Mouse (Mus musculus) spleen, adult 2 months (tissue): ENCODE data around the gene Fam160b1. TPM values are rescaled to one million over a fixed set of nuclear protein-coding genes. Genes with fewer than 3 reads are reported as not detected.

ENCODE experiments used
- DNase-seq, 2 experiments: peaks; one replicate each; pipeline versions ENCODE4 v3.0.0 to v3.0.0-alpha.2; 2012 to 2021; ENCODE audit warnings: low spot score in 2 of 2, low read depth in 1 of 2
- H3K27ac ChIP-seq: fragments of 200-500 bp; 2 replicates; pipeline ENCODE4 v1.5.1; 2012; ENCODE audit warnings: low read length, inconsistent platforms; ENCODE audit not compliant: insufficient read depth
- H3K27me3 ChIP-seq: fragments of 200-500 bp; 2 replicates; pipeline ENCODE4 v1.6.1; 2012; ENCODE audit warnings: mild to moderate bottlenecking, moderate library complexity, low read length, inconsistent platforms; ENCODE audit not compliant: control insufficient read depth, insufficient read depth
- H3K36me3 ChIP-seq: fragments of 200-500 bp; 2 replicates; pipeline ENCODE4 v1.6.1; 2012; ENCODE audit warnings: mild to moderate bottlenecking, low read length, inconsistent platforms; ENCODE audit not compliant: control insufficient read depth, insufficient read depth
- H3K4me1 ChIP-seq: fragments of 200-500 bp; 2 replicates; pipeline ENCODE4 v1.6.1; 2011; ENCODE audit warnings: inconsistent platforms; ENCODE audit not compliant: control insufficient read depth, insufficient read depth, insufficient read length
- H3K4me3 ChIP-seq: fragments of 200-500 bp; 2 replicates; pipeline ENCODE4 v1.5.1; 2011; ENCODE audit warnings: mild to moderate bottlenecking, inconsistent platforms; ENCODE audit not compliant: insufficient read depth, insufficient read length; ENCODE audit errors: extremely low read depth
- CTCF ChIP-seq: fragments of 200-500 bp; IDR thresholded peaks from 2 replicates; pipeline ENCODE4 v1.5.1; 2011; ENCODE audit warnings: mild to moderate bottlenecking, inconsistent platforms; ENCODE audit not compliant: insufficient read depth, insufficient read length, insufficient replicate concordance; ENCODE audit errors: extremely low read depth
- POLR2A ChIP-seq: fragments of 200-500 bp; IDR thresholded peaks from 2 replicates; pipeline ENCODE4 v1.6.1; 2011; ENCODE audit warnings: low read depth, low read length, inconsistent platforms
- WGBS: fragments of 180-500 bp; shearing (Covaris S2); methylation state at CpG from one replicate; pipeline ENCODE4 v1.1.7; 2018; 5-methylcytosine and 5-hydroxymethylcytosine counted together
- polyA plus RNA-seq: library from polyadenylated mRNA; depleted of rRNA; stranded (reverse); fragments of >200 nt; gene quantifications from 2 replicates; pipeline ENCODE4 v1.2.3, GENCODE M21; 2012

Fam160b1 gene
- polyA plus RNA-seq, 1 experiment: 7.9 TPM

- 38% methylated on average over 10 of the region's 11 CpGs for WGBS
- Histone ChIP-seq H3K4me3 (no peak overlapping the region), H3K27me3 (no peaks in the 10 kb centered on the region), H3K27ac (no peak overlapping the region; the same call in 1 of the 2 replicates), H3K36me3 (no peaks in the 10 kb centered on the region), H3K4me1 (peaks cover 24% of the 10 kb centered on the region; the same call in 1 of the 2 replicates)
- TF ChIP-seq POLR2A (no peak), CTCF (no peak)
- no peak for DNase-seq
Observed at GRCm38 (mm10) chr19:57364942-57365673, 4.6 kb downstream of the Fam160b1 start.

GRCm38 (mm10) chr19:57366007-57366406 lies 5.5 kb downstream of the Fam160b1 start:
- TF ChIP-seq CTCF (no peak), POLR2A (no peak)
- Histone ChIP-seq H3K27me3 (no peaks in the 10 kb centered on the region), H3K36me3 (no peaks in the 10 kb centered on the region; the same call in 1 of the 2 replicates), H3K4me1 (peaks cover 24% of the 10 kb centered on the region; the same call in 1 of the 2 replicates), H3K4me3 (no peak overlapping the region), H3K27ac (no peak overlapping the region)
- DNase-seq: no peak
- whole genome bisulfite sequencing: 68% methylated on average over 8 of the region's 8 CpGs

- H3K27me3 ChIP-seq: no peaks in the 10 kb centered on the region
- peaks cover 3% of the 10 kb centered on the region for H3K36me3 ChIP-seq
- H3K27ac ChIP-seq: no peak overlapping the region
- TF ChIP-seq POLR2A (no peak), CTCF (no peak)
- no peak overlapping the region for H3K4me3 ChIP-seq
- no peak for DNase-seq
- 32% methylated on average over 5 of the region's 5 CpGs for WGBS
- H3K4me1 ChIP-seq: peaks cover 24% of the 10 kb centered on the region; the same call in 1 of the 2 replicates
Observed at GRCm38 (mm10) chr19:57366626-57367025, 6.1 kb downstream of the Fam160b1 start.

GRCm38 (mm10) chr19:57367201-57367600 lies 6.7 kb downstream of the Fam160b1 start:
- no peak overlapping the region for H3K4me3 ChIP-seq
- TF ChIP-seq CTCF: no peak
- TF ChIP-seq POLR2A: no peak
- H3K27me3 ChIP-seq: no peaks in the 10 kb centered on the region
- H3K4me1 ChIP-seq: peaks cover 24% of the 10 kb centered on the region; the same call in 1 of the 2 replicates
- no peak overlapping the region for H3K27ac ChIP-seq
- DNase-seq: no peak
- H3K36me3 ChIP-seq: peaks cover 5% of the 10 kb centered on the region
- WGBS: 77% methylated on average over 4 of the region's 4 CpGs

GRCm38 (mm10) chr19:57367849-57368387 lies 7.4 kb downstream of the Fam160b1 start:
- no peak for TF ChIP-seq CTCF
- TF ChIP-seq POLR2A: no peak
- no peaks in the 10 kb centered on the region for H3K27me3 ChIP-seq
- 89% methylated on average over 11 of the region's 11 CpGs for WGBS
- no peak overlapping the region for H3K4me3 ChIP-seq
- H3K36me3 ChIP-seq: peaks cover 10% of the 10 kb centered on the region
- DNase-seq: no peak
- peaks cover 21% of the 10 kb centered on the region; the same call in 1 of the 2 replicates for H3K4me1 ChIP-seq
- H3K27ac ChIP-seq: no peak overlapping the region

GRCm38 (mm10) chr19:57373276-57373811 lies 12.9 kb downstream of the Fam160b1 start:
- Histone ChIP-seq H3K27me3 (no peaks in the 10 kb centered on the region), H3K36me3 (peaks cover 33% of the 10 kb centered on the region), H3K27ac (no peak overlapping the region), H3K4me3 (no peak overlapping the region), H3K4me1 (no peaks in the 10 kb centered on the region)
- no peak for TF ChIP-seq POLR2A
- DNase-seq: no peak
- WGBS: 90% methylated on average over 8 of the region's 8 CpGs

GRCm38 (mm10) chr19:57375161-57375560 lies 14.7 kb downstream of the Fam160b1 start:
- Histone ChIP-seq H3K36me3 (peaks cover 43% of the 10 kb centered on the region), H3K27ac (no peak overlapping the region)
- TF ChIP-seq POLR2A: no peak
- TF ChIP-seq CTCF: no peak

More at GRCm38 (mm10) chr19:57375161-57375560, 14.7 kb downstream of the Fam160b1 start:
- WGBS: 91% methylated on average over 5 of the region's 5 CpGs
- Histone ChIP-seq H3K27me3 (no peaks in the 10 kb centered on the region), H3K4me3 (no peak overlapping the region), H3K4me1 (no peaks in the 10 kb centered on the region)
- no peak for DNase-seq
